Mouse (Mus musculus) lung, adult 2 months (tissue): ENCODE data around the gene Kcnd3.

Experiments used
- CTCF ChIP-seq: fragments of 200-500 bp; IDR thresholded peaks from 2 replicates; pipeline ENCODE4 v1.5.1; 2011; ENCODE audit warnings: mild to moderate bottlenecking, low read length, control low read depth; ENCODE audit not compliant: insufficient read depth
- POLR2A ChIP-seq: fragments of 200-500 bp; IDR thresholded peaks from 2 replicates; pipeline ENCODE4 v1.6.1; 2011; ENCODE audit warnings: low read depth, mild to moderate bottlenecking, control low read depth, low read length, borderline replicate concordance; ENCODE audit errors: extremely low read depth

GRCm38 (mm10) chr3:105542741-105543140 is 90.6 kb downstream of the Kcnd3 start:
- TF ChIP-seq CTCF (no peak), POLR2A (no peak)
